Mouse (Mus musculus): ENCODE measurements around the gene Sim1. TPM values are rescaled to one million over a fixed set of nuclear protein-coding genes. Genes with fewer than 3 reads are reported as not detected.

Gene Sim1
- total RNA-seq, 4 experiments from 2014 or later, result not detected

GRCm38 (mm10) chr10:50901601-50902475 lies 7.3 kb downstream of the Sim1 start:
- DNase-seq, result no peak

DNA sequence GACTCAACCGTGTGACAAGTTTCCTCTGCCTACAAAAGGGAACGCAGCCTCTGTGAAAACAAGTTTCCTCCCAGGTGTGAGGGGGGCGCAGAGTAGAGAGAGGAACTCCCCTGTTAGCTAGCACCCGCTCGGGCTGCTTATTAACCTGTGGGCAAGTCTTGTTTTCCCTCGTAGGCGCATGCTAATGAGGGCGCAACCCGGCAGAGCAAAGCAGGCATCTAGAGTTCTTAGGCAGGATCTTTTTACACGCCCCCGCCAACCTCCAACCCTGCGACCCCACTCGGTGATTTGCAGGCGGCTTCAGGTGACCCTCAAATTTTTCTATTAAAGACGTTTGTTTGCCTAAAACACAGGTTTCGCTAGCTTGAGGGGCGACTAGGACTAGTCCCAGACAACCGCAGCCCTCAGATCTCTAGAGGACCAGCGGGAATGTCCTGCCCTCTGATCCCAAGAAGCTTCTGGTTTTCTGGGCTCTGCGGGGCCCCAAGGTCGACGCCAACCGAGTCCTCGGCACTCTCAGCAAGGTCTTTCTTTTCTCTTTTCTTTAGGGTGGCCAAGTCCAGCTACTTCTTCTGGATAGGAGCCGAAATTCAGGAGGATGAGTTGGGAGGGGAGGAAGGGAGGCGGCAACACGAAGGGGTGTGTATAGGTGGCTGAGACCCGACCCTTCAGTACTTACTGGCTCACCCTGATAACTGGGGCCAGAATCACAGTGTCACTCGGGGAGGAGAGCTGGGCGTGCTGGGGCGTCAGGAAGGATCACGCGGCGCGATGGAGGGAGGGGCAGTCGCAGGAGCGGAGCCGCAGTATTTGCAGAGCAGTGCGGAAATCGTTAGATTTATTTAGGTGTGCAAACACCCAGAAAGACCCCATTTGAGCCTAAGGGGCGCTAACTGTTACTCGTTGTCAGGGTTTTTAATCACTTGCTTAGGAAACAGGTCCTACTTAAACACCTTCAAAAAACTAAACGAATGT lies 8.5 kb downstream of the Sim1 start:
- no peak for DNase-seq

- no peak for DNase-seq
These were observed 9.6 kb downstream of the Sim1 start for GRCm38 (mm10) chr10:50903846-50904763.

DNA sequence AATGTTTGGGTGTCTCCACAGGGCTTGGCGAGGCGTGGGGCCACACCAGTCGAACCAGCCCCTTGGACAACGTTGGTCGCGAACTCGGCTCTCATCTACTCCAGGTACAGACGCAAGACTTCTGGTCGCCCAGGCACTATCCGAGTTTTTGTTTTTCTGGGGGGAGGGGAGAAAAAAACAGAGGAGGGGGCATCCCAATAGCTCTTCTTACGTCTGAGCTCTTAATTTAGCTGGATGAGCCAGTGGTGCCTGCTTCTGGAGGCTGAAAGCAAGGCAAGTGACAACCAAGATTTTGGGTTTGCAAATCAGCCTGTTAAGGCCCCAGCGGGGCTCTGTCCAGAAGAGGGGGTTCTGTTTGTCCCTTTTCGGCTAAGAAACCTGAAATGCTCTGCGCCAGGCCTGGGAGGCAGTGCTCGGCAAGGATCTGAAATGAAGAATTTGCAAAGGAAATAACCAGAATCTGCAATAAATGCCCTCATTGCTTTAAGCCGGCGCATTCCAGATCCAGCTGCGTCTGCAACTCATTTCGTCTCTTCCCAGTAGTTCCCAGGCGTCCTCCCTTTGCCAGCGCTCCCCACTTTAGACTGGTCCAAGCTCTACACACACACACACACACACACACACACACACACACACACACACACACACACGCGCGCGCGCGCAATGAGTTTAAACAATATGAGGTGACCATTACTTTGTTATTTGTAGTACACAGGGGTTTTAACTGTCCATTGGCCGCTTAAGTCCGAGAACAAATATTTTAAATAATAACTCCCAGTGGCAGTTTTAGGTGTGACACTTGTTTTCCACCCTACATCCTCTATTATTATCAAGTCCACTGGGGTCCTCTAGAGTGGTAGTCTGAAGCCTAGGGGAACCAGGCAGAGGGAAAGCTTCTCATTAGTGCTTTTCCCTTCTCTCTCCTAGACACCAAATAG lies 10.5 kb downstream of the Sim1 start:
- DNase-seq, result no peak

- no peak for DNase-seq
These were observed 15.8 kb downstream of the Sim1 start for GRCm38 (mm10) chr10:50910400-50910799.

DNA sequence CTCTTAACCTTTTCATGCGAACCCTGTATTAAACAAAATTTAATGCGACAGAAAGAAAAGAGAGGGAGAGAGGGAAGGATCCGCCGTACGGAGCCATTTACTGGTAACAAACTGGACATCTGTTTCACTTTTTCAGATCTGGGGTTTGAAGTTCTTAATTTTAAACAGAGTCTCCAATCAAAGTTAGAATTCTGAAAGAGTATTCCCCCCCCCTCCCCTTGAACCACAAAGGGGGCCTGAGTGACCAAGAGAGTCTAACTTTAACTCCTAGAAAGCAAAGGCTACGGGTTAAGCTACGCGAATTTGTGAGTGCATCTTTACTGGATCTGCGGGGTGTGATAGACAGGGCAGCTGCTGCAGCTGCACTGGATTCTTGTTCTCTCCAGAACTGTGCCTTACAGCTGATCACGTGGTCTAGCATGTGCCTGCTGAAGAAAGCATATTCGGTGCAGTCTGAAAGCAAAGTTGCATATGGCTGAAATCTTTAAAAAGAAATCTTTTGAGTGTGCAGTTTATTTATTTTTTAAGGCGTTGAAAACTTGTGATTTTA lies 16.4 kb downstream of the Sim1 start:
- DNase-seq, result no peak

GRCm38 (mm10) chr10:50915607-50916006 lies 21.1 kb downstream of the Sim1 start:
- no peak for DNase-seq

DNA sequence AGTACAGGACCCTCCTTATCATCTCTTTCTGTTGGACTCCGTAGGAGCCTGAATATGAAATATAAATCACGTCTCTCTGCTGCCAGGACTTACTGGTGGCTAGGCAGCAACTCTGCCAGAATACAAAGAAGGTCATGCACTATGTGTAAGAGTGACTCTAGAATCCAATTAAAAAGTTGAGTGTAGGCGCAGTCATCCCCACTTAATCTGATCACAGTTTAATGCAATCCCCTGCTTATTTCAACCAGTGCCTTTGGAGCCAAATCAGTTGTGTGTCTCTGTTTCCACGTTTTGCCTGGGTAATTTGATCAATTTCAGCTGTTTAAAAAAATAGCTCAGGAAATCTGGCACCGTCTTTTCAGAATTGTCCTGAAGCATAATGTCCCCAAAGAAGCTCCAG lies 34.7 kb downstream of the Sim1 start:
- no peak for DNase-seq

DNA sequence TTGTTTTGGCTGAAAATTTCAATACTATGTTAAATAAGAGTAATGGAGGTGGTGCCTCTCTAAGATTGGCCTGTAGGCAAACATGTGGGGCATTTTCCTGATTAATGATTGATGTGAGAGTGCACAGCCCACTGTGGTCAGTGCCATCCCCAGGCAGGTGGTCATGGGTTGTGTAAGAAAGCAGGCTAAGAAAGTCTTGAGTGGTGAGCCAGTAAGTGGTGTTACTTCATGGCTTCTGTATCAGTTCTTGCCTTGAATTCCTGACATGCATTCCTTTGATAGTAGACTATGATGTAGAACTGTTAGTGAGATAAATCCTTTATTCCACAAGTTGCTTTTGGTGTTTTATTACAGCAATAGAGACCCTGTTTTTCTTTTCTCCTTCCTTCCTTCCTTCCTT lies 41.1 kb downstream of the Sim1 start:
- DNase-seq, result no peak

DNA sequence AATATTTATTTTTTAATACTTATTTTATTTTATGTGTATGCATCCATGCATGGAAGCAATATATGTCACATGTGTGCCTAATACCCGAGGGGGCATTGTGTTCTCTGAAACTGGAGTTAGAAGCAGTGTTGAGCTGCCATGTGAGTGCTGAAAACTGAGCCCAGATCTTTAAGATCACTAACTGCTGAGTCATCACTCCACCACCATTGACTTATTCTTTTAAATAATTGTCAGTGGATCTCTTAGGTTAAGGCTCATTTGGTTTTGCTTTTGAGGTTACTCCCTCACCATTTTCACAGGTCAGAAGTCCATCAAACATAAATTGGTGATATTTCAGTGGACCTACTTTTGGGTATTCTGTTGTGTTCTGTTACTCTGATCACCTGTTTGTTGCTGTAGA lies 79.1 kb downstream of the Sim1 start:
- no peak for DNase-seq

- no peak for DNase-seq
These were observed 87.3 kb downstream of the Sim1 start for GRCm38 (mm10) chr10:50981849-50982248.

- no peak for DNase-seq
These were observed 89.1 kb downstream of the Sim1 start for GRCm38 (mm10) chr10:50983620-50984019.

DNA sequence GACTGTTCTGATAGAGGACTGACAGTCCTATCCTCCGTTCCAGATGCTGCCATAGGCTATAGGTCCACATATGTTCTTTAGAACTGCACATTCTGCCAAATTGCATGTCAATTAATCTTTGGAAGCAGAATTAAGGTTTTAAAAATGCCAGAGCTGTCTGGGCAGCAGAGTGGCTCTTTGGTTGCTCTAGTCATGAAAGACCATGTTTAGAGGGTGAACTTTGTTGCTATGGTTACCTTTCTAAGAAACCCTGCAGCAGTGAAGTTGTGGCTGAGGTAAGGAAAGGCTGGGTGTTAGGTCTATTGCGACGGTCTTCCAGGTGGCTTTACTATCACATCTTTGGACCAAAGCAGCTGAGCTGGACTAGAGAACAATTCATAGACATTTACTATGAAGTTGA lies 113.2 kb downstream of the Sim1 start:
- DNase-seq, result no peak

DNA sequence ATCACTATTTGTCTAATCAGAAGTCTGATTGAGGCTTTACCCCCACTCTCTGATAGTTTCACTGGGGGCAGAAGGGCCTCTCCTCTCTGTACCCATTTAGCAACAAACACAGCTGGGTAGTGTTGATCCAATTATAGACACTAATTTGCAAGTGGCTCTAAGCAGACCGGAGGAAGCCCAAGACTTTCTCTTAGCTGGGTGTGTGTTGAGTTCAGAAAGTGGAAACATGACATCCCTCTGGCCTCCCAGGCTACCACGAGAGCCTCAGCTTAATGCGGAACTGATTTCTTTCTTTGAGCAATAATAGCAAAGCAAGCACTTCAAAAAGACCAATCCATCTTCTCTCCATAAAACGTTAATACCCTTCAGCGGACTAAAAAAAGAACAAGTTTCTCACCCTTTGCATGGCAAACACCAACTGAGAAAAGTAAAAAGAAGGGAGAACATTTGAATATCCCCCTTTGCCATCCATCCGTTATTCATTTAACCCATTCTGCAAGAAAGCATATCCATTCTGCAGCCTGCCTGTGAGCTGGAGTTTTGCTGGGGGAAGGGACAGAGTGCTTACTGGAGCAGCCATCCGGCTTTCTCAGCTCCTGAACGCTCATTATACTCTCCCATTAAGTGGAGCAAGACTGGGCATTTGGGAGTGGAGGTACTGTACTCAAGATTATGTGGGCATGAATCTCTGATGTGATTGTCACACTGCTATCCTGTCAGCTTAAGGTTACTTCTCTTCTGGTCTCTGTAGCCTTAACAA lies 117.0 kb downstream of the Sim1 start:
- DNase-seq, result no peak

- DNase-seq, result no peak
These were observed 120.3 kb downstream of the Sim1 start for GRCm38 (mm10) chr10:51014901-51015300.

DNA sequence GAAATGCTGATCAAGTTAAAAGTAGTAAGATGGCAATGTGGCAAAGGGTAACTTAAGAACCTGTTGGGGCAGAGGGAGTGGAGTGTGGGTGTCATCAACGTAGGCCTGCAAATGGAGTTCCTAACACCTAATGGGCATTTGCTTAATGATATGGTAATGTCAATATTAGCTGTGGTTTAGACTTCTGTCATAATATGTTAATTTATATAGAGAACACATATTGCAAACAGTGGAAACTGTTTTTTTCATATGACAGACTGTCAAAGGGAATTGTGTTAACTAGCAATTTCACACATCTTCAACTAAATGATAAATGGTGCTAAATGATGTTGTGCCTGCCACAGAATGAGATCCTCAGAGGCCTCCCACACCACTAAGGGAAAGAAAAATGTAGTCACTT lies 120.8 kb downstream of the Sim1 start:
- DNase-seq, result no peak

GRCm38 (mm10) chr10:51023308-51024279 lies 129.0 kb downstream of the Sim1 start:
- DNase-seq, result no peak

Measured in adrenal gland, adult 8-10 months (tissue).